Mouse (Mus musculus) spleen, adult 2 months (tissue): ENCODE measurements around the gene Ubac1.

Experiments used
- CTCF ChIP-seq: fragments of 200-500 bp; IDR thresholded peaks from 2 replicates; pipeline ENCODE4 v1.5.1; 2011; ENCODE audit warnings: mild to moderate bottlenecking, inconsistent platforms; ENCODE audit not compliant: insufficient read depth, insufficient read length, insufficient replicate concordance; ENCODE audit errors: extremely low read depth
- POLR2A ChIP-seq: fragments of 200-500 bp; IDR thresholded peaks from 2 replicates; pipeline ENCODE4 v1.6.1; 2011; ENCODE audit warnings: low read depth, low read length, inconsistent platforms

DNA sequence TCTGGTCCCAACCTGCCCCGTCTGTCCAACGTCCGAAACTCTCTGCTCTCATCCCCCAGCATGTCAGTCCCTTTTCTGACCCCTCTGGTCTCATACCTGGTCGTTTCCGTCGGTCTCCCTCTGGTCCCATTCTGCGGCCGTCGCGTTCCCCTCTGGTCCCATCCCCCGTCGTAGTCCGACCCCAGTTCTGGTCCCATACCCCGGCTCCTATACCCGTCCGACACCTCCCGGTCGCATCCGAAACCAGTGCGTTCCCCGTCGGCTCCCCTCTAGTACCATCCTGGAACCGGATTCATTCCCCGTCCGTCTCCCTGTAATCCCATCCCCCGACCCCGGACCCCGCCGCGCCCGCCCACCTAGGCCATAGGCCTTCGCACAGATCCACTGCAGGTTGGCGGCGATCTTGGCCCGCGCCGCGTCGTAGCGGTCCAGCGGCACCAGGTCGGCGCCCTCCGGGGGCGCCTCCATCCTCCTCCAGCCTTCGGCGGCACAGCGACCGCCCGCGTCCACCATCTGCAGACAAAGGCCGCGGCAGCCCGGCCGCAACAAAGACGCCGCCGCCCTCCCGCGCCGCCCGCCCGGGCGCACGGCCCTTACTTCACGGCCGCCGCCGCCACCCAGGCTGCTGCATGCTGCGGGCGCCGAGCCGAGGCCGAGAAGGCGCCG lies 39.0 kb downstream of the Ubac1 start:
- TF ChIP-seq CTCF, result no peak
- no peak for TF ChIP-seq POLR2A
